Mouse (Mus musculus): ENCODE measurements around the gene Fkbp1a. TPM values are rescaled to one million over a fixed set of nuclear protein-coding genes. Genes with fewer than 3 reads are reported as not detected.

The Fkbp1a gene
- polyA plus RNA-seq, 1 experiment from 2014 or later: 178 TPM

Other genes starting within 250 kb of the Fkbp1a start
- gene 4921509C19Rik, start 66.3 kb upstream of the Fkbp1a start, polyA plus RNA-seq (2015; fragmentation: Nextera tagmentation; extraction: Ambion mirVana): not detected in 2 replicates
- 99.8 and 107 TPM in 2 replicates for gene Nsfl1c, start 48.3 kb upstream of the Fkbp1a start, polyA plus RNA-seq (2015; fragmentation: Nextera tagmentation; extraction: Ambion mirVana)
- 0.25 and 0.33 TPM in 2 replicates for gene Sdcbp2, start 30.1 kb downstream of the Fkbp1a start, polyA plus RNA-seq (2015; fragmentation: Nextera tagmentation; extraction: Ambion mirVana)
- 0.06 TPM in 1 of 2 replicates, not detected in the other for gene Snph, start 90.1 kb downstream of the Fkbp1a start, polyA plus RNA-seq (2015; fragmentation: Nextera tagmentation; extraction: Ambion mirVana)
- gene Rad21l, start 126.0 kb downstream of the Fkbp1a start, polyA plus RNA-seq (2015; fragmentation: Nextera tagmentation; extraction: Ambion mirVana): not detected in 2 replicates
- gene Tmem74b, start 159.5 kb downstream of the Fkbp1a start, polyA plus RNA-seq (2015; fragmentation: Nextera tagmentation; extraction: Ambion mirVana): 0.07 TPM in 2 replicates
- gene Psmf1, start 201.7 kb downstream of the Fkbp1a start, polyA plus RNA-seq (2015; fragmentation: Nextera tagmentation; extraction: Ambion mirVana): 49.1 and 51.6 TPM in 2 replicates

Data from liver, embryonic 13.5 days (tissue).